Mouse (Mus musculus) retina, postnatal 7 days (tissue): ENCODE measurements around the gene Rsph14.

Source experiments
- DNase-seq: peaks from one replicate; pipeline ENCODE4 v3.0.0-alpha.2; 2012; ENCODE audit warnings: low read depth, low spot score

Gene Rsph14

DNA sequence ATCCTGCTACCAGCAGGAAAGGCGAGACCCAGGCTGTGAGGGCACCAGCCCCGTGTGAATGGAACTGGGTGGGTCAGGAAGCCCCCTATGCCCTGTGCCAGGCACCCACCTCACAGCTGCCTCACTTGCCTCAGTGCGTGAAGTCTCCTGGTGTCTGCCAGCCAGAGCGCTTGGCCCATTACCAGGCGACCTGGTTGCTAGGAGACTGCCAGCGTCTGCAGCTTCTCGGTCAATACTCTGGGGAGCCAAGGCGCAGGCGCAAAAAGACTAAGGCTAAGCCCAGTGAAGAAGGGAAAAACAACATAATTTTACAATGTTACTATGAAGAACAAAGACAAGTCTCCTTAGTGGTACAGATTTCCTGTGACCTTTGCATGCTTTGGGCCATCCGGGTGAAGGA lies at the start of gene Rsph14:
Gene Rsph14, minus strand, starts transcription at position 192 of the 400 bp plus-strand sequence.
- peak; percentile 73 for DNase-seq

DNA sequence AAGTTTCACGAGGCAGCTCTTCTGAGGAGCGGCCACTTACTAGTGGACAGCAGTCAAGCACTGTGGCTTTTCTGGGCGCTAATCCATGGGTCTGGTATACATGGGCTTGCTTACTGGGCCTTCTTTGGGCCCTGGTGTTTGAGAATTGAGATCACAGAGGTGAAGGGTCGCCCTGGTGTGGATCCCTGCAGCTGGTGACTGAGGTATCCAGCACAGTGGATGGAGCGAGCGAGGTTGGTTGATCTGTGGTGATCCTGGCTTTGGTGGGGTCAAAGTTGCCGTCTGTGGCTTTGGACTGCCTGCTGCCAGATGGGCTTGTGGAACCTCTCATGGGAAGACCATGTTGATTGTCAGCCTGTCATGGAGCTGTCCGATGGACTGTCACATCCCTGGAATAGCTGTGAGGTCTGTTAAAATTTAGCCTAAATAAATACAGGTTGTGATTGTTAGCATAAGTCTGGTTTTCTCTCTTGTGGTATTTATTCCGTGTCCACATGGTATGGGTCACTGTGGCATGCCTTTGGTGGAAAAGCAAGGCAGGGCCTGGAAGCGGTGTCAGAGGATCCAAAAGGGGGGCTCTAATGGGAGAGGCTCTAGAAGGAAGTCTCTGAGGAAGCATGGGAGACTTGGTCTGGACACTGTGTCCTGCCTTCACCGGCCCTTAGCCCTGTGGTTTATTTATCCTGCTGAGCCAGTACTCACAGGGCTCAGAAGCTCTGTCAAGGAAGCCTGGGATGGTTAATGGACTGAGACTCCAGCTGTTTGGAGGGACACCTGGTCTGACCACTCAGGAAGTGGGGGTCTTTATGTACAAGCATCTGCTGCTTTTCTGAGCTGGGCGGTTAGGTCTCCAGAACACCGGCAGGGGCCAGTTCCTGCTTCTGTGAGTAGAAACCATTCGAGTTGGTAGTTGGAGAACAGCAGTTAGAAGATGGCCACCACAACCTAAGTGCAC lies 46.1 kb upstream of the Rsph14 start:
- DNase-seq, result no peak

DNA sequence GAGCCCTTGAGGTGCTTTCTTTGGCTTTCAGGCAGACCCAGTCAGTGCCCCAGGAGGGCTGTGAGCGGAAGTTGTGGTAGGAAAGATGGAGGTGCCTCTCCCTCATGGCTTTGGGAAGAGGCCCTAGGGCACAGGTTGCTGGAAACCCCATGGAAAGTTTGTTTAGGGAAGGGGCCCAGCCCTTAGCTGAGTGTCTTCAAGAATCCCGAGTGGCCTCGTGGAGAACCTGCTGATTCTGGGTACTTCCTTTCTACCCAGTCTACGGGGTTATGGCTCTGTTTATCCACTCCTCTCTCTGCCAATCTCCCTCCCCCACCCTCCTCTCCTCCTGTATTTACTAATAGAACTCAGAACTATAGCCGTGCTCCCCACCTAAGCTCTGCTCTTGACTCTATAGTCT lies 43.3 kb upstream of the Rsph14 start:
- no peak for DNase-seq

DNA sequence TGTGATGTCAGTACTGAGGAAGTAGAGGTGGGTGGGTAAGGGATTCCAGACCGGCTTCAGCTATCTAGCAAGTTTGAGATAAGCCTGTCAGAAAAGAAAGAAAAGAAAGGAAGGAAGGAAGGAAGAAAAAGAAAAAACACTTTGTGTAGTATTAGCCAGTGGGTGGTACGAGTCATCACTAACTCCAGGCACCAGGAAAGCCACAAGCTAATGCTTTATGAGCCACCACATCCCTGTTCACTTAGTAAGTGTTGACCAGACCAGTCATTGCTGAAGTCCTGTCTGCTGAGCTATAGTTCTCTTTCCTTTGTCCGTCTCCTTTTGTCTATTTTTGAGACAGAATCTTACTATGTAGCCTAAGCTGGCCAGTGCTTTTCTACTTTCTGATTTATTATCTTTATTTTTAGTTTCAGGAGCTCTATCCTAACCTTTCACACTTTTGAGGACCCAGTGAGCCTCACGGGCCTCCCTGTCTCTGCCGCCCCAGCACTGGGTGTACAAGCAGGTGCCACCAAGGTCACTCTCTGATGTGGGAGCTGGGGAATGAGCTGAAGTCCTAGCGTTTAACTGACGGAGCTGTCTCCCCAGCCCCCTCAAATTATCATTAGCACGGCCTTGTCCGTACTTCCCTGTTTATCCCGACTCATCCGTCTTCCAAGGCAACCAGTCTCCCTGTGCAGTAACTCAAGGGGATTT lies 38.0 kb upstream of the Rsph14 start:
- DNase-seq, result no peak

DNA sequence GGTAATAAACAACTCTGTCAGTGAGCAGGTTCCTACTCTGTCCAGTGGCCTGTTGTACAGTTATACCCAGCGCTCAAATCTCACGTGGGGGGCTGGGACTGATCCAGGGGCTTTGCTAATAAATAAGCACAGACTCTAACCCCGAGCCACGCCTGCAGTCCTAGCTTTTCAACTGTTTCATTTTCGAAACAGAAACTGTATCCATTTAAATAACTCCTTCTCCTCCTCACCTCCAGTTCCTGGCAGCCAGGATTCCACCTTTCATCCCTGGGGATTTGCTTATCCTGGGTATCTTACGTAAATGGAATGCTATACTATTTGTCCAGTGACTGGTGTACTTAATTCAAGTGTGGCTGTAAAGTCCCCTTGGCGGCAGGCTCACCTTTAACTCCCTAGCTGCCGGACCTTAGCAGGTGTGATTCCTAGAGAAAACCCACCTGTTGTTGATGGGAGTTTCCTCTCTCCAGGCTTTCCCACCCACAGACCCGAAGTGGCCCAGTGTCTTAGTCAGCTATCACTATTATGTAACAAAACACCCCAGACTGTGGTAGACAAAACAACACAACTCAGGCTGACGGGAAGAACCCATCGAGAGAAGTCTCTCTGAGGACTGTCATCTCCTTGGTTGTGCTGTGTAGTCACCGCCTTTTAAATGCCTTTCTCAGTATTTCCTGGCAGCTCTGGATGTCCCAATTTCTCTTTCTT lies 36.4 kb upstream of the Rsph14 start:
- no peak for DNase-seq

DNA sequence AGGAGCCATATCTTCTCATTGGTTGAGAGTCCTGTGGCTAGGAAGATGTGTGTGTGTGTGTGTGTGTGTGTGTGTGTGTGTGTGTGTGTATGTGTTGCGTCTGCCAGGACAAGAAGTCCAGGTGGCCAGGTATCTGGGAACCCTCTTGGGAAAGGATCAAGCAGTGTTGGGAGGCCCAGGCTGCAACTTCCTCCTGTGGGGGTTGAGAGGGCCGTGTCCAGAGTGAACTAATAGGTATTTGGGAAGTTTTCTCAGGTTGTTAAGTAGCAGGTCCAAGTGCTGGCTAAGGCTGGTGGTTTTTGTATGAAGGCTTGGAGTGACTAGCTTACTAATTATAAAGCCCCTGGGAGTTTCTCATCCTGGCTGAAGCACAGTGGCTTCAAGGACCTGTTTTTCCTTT lies 35.7 kb upstream of the Rsph14 start:
- no peak for DNase-seq

DNA sequence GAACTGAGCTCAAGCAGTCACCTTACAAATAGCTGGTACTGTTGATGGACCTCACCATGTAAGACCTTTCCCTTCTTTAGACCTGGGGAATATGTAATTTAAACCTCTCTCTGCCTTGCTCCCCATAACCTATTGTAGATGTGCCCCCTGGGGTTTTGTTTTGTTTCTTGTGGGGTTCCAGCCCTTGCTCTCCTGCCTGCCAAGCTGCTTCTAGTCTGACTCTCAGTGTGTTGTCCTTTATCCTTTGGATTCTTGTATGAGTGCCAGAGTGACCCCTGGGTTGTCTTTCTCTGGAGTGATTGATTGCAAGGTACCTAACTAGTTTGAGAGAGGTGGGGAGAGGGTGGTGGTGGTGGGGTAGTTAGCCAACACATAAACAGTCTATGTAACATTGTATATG lies 35.1 kb upstream of the Rsph14 start:
- DNase-seq, result no peak

DNA sequence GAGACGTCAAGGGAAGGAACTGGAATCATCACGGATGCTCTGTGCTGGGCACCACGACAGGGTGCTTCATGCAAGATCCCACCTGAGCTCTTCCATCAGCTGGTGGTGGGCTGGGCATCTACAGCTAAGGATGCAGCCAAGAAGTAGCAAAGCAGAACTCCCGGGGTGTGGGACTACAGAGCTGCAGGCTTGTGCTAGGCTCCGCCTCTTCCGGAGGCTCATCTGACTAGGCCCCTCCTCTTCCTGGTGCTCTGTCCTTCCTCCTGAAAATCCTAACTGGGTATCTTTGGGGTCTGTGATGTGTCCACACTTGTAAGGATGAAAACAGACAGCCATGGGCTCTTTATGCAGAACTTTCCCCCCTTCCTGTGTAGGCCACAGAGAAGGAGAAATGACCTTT lies 33.3 kb upstream of the Rsph14 start:
- DNase-seq, result no peak

DNA sequence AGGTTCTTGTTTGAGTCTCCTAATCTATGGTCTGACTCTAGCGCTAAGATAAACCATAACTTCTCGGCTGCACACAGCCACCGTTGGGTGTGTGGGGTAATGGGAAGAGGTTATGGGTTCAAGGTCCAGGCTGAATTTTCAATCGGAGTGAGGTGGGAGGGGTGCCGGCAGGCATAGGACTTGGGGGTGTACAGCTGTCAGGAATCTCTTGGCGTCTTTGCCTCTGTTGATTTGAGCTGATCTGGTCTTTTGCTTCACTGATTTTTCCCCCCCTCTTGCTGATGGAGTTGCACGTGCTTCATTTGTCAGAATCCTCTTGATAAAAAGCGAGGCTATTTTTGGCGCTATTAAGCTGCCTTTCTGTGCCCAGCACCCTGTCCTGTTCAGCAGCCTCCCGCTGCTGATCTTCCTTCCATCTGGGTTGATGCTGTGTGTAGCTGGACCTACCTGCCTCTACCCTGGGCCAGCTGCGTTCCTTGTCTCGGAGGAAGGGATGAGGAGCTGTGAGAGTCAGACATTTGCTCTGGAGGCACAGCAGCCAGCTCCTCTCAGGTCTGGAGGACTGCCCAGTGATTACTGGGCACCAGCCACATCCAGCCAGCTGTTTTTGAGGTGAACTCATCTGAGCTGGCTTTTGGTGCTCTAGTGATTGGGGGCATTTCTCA lies 31.0 kb upstream of the Rsph14 start:
- no peak for DNase-seq

DNA sequence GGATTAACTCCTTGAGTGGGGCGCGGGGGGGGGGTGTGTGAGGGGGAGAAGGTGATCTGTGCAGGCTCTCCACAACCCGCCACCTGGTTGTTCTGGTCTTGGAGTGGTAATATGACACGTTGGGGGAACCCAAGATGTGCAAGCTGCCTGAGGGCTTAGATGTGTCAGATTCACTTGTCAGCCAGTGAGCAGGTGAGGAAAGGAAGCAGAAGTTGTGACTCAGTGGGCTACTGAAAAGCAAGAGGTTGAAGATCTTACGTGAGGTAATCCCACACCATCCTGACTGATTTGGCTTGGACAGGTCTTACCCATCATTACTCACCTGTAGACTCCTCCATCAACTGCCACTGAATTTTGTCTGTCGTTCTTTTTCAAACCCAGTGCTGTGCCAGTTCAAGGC lies 30.2 kb upstream of the Rsph14 start:
- no peak for DNase-seq

DNA sequence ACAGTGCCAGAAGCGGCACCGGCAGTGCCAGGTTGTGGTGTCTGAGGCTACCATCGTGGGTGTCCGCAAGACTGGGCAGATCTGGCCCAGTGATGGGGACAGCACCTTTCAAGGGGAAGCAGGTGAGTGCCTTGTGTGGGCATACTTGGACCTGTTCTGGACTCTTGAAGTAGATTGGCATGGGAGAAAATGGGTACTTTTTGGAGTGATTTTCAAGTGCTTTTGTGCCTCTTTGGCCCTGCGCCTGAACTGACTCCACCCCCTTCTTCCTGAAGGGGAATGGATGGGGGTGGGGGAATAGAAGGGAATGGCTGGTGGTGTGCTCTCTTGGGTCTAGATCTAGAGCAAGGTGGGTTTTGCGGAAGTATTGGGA lies 29.8 kb upstream of the Rsph14 start:
- DNase-seq, result no peak

DNA sequence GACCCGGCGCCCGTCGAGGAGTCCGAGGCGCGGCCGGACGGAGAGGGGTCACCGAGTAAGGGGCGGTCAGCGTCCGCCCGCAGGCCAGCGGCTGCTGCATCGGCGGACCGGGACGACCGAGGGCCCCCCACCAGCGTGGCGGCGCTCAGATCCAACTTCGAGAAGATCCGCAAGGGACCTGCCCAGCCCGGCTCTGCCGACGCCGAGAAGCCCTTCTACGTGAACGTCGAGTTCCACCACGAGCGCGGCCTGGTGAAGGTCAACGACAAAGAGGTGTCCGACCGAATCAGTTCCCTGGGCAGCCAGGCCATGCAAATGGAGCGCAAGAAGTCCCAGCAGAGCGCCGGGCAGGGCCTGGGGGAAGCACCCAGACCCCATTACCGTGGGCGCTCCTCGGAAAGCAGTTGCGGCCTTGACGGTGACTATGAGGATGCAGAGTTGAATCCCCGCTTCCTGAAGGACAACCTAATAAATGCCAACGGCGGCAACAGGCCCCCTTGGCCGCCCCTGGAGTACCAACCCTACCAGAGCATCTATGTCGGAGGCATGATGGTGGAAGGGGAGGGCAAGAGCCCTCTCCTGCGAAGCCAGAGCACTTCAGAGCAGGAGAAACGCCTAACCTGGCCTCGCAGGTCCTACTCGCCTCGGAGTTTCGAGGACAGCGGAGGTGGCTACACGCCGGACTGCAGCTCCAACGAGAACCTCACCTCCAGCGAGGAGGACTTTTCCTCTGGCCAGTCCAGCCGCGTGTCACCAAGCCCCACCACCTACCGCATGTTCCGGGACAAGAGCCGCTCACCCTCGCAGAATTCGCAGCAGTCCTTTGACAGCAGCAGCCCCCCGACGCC lies 29.2 kb upstream of the Rsph14 start:
- DNase-seq, result no peak

DNA sequence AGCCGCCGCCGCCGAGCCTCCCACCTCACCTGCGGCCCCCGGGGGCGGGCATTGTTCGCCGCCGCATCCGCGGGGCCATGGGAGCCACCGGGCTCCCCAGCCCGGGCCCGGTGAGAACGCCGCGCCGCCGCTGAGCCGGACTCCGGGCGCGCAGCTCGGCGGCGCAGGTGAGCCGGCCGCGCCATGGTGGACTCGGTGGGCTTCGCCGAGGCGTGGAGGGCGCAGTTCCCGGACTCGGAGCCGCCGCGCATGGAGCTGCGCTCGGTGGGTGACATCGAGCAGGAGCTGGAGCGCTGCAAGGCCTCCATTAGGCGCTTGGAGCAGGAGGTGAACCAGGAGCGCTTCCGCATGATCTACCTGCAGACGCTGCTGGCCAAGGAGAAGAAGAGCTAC lies 28.5 kb upstream of the Rsph14 start:
- no peak for DNase-seq

DNA sequence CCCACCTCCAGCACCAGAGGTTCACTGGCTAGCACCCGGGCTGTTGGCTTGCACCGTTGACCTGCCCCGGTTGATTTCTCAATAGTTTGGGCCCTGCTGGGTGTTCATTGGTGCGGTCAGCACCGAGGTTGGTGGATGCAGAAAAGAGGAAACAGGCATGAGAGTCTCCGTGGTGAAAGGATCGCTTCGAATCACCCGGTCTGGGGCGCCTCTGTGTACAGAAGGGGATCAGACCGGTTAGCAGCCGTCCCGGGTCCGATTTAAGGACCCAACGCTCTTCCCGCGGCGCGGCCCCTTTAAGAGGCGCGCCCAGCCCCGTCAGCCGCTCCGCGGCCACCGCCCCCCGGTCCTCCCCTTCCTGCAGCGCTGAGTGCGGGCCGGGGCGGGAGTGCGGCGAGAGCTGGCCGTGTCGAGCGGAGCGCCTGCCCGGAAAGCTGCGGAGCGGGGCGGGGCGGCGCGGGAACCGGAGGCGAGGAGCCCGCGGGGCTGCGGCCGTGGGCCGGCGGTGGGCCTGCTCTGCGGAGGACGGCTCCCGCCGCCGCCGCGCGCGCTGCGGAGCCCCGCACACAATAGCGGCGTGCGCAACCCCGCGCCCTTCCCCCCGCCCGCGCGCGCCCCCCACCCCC lies 27.9 kb upstream of the Rsph14 start, which contains the start of gene Bcr:
Gene Bcr, plus strand, starts transcription at position 376 of the 626 bp plus-strand sequence.
- DNase-seq, result peak; percentile 69

DNA sequence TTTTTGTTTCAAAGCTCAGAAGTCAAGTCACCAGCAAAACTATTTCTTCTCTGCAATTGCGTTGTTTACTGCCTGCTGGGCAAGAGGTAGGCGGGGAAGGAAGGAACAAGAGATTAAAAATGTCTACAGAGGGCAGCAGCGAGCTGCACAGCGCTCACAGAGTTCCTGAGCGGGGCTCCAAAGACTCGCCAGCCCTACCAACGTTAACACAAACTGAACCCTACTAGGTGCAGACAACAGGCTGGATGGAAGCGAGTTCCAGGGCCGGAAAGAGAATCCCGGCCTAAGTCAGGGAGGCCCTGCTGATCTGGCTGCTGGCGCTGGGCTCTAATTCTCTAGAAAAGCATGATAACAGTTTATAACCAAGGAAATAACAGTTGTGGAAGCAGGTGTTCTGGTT lies 27.0 kb upstream of the Rsph14 start:
- peak; percentile 51 for DNase-seq

DNA sequence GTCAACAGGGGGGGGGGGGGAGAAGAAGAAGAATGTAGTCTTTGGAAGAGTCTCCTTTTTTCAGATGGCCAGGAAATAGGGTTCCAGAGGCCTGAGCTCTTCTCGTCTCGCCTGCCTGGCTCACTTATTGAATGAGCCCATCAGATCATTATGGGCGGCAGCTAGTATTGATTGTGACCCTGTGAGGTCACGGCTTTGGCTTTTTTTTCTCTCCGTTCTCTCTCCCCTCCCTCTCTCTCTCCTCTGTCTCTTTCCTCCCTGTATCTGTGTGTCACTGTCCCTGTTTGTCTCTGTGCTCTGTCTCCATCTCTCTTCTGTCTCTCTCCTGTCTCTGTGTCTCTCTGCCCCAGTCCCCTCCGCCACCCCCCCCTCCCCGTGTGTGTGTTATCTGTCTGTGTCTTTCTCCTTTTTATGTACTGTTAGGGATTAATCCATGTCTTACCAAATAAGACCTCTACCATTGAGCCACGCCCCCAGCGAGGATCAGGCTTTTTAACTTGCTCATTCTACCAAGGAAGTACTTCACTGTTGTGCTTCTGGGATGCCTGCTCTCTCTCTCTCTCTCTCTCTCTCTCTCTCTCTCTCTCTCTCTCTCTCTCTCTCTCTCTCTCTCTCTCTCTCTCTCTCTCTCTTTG lies 26.5 kb upstream of the Rsph14 start:
- no peak for DNase-seq

DNA sequence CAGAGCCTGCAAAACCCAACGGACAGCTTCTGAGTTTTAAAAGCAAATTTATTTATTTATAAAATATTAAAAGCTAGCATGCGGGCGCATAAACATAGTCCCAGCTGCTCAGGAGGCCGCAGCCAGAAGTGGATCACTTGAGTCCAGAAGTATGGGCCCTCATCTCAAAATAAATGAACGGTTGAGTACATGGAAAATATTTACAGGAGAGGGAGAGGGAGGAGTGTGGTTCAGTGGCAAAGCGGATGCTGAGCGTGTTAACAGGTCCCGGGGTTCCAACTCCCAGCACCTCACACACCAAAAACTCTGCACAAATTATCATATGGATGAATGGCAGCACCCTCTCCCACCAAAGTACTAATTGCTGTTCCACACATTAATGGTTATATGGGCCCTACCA lies 25.9 kb upstream of the Rsph14 start:
- no peak for DNase-seq

DNA sequence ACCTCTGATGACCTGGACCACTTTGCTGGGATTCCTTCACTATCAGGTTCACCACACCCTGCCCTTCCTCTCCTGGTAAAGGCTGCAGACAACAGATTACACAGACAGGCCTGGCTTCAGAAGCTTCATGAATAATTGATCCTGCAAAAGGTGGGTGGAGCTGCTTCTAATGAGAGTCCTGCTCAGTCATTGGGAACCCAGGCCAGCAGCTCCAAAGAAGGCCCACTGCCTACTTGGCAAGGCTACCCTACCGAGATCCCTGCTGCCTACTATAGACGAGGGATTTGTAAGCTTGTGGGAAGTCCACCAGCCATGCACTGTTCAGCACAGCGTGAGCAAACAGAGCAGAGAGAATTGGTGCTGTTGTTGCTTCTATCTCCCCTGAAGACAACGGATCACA lies 23.9 kb upstream of the Rsph14 start:
- DNase-seq, result no peak

DNA sequence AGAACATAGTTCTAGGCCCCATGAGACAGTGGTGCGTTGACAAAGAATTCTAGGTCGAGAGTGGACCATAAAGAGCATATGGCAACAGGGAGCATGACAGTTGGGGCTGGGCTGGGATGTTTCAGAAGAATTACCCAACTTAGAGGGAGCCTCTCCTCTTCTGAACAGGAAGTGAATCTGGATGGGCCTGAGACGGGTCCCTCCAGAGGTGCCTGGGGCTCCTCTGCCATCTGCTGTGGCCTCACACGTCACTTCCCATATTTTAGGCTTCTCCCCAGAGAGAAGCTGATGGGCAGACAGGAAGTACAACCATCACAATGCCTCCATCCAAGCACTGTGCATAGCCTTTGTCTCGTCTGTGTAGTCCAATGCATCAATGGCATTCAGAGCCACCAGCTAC lies 23.3 kb upstream of the Rsph14 start:
- no peak for DNase-seq

DNA sequence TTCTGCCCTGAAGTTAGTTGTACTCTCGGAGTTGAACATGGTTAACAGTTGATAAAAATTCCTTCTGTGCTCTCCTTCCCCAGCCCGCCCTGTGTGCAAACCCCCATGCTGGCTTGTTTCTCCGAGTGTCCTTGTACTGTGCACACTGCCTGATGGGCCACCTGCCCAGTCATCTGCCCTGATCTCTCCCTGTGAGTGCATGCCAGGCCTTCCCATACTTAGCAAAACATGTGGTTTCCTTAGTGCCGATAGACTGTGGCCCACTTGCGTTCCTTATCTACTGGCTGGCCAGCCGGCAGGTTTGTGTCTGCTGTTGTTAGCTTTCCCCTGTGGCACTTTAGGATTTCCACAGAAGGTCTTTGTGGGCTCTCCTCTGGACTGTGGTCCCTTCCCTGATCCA lies 21.7 kb upstream of the Rsph14 start:
- no peak for DNase-seq
